Mouse (Mus musculus) midbrain, embryonic 13.5 days (tissue): ENCODE results near the gene Capn1. TPM values are rescaled to one million over a fixed set of nuclear protein-coding genes. Genes with fewer than 3 reads are reported as not detected.
"Not testable (repeated sequence)": the region's sequence is repeated elsewhere in the genome, so short reads cannot be mapped to it uniquely, and the experiment has no call there.

Experiments
- ATAC-seq: fragments of 200-750 bp; cut with Nextera tagmentation; 2 replicates; pipeline ENCODE4 v1.8.0; 2017; ENCODE audit warnings: mild to moderate bottlenecking, moderate TSS enrichment, moderate library complexity
- H3K27ac ChIP-seq: fragments of 300-500 bp; sonication (generic); 2 replicates; pipeline ENCODE4 v1.5.1; 2015; ENCODE audit warnings: inconsistent platforms, mild to moderate bottlenecking, moderate library complexity
- H3K27me3 ChIP-seq: fragments of 300-500 bp; sonication (generic); 2 replicates; pipeline ENCODE4 v1.6.1; 2015; ENCODE audit warnings: mild to moderate bottlenecking, inconsistent platforms
- H3K36me3 ChIP-seq: fragments of 300-500 bp; sonication (generic); 2 replicates; pipeline ENCODE4 v1.6.1; 2015; ENCODE audit warnings: mild to moderate bottlenecking, inconsistent platforms
- H3K4me1 ChIP-seq: fragments of 300-500 bp; sonication (generic); replicated peaks from 2 replicates; pipeline ENCODE4 v1.6.1; 2015; ENCODE audit warnings: inconsistent platforms
- H3K4me2 ChIP-seq: fragments of 300-500 bp; sonication (generic); replicated peaks from 2 replicates; pipeline ENCODE4 v1.6.1; 2015; ENCODE audit warnings: moderate library complexity, mild to moderate bottlenecking, inconsistent platforms
- H3K4me3 ChIP-seq: fragments of 300-500 bp; sonication (generic); replicated peaks from 2 replicates; pipeline ENCODE4 v1.5.1; 2015; ENCODE audit warnings: mild to moderate bottlenecking, inconsistent platforms
- H3K9ac ChIP-seq: fragments of 300-500 bp; sonication (generic); replicated peaks from 2 replicates; pipeline ENCODE4 v1.6.1; 2015; ENCODE audit warnings: mild to moderate bottlenecking, inconsistent platforms
- H3K9me3 ChIP-seq: fragments of 300-500 bp; sonication (generic); 2 replicates; pipeline ENCODE4 v1.6.1; 2016; ENCODE audit warnings: mild to moderate bottlenecking, inconsistent platforms
- WGBS: fragments of 180-500 bp; shearing (Covaris S2); methylation state at CpG from one replicate; pipeline ENCODE4 v1.1.7; 2015; 5-methylcytosine and 5-hydroxymethylcytosine counted together
- polyA plus RNA-seq: library from polyadenylated mRNA; unstranded; fragments of >200 nt; fragmentation: Nextera tagmentation; extraction: Ambion mirVana; gene quantifications from 2 replicates; pipeline ENCODE4 v1.2.1, GENCODE M21; 2015

Capn1 gene
- polyA plus RNA-seq, 1 experiment from 2014 or later = 2.3 TPM

DNA sequence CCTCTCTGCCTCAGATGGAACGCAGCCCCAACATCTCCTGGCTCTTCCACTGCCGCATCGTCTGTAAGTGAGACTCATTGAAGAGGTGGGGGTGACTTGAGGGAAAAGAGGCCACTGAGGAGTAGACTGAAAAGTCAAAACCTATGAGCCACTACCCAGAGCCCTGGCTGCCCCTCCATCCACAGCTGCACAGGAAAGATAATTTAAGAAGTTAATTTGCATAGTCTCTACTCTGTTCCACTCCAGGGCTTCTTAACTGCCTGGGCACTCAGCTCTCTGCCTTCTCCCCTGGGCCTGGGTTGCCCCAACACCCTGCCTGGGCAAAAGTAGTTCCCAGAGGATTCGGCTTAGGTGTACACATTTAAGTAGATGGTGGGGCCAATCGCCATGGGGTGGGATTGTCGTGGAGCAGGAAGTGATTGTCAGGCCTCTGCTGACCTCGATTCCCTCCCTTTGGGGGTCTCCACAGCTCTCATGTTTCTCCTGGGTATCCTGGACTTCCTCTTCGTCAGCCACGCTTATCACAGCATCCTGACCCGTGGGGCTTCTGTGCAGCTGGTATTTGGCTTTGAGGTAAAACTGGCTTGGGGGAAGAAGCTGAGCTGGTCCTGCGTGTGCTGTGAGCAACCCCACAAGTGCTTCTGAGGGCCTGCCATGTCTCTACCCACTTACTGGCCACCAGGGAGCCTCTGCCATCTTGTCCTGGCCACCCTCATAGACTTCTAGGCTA is 33.1 kb upstream of the Capn1 start:
- Histone ChIP-seq H3K4me2 (peak overlapping the region; percentile 100; the same call in 1 of the 2 replicates), H3K36me3 (peaks cover 58% of the 10 kb centered on the region), H3K9ac (0 out of 2 replicates have a peak overlapping the region, but pooled peaks have one; percentile 93), H3K4me1 (peaks cover 30% of the 10 kb centered on the region), H3K4me3 (peak overlapping the region; percentile 96; the same call in 1 of the 2 replicates), H3K27ac (no peak overlapping the region), H3K9me3 (no peaks in the 10 kb centered on the region), H3K27me3 (no peaks in the 10 kb centered on the region)
- WGBS = 94% methylated on average over 11 of the region's 11 CpGs
- ATAC-seq = no peak

DNA sequence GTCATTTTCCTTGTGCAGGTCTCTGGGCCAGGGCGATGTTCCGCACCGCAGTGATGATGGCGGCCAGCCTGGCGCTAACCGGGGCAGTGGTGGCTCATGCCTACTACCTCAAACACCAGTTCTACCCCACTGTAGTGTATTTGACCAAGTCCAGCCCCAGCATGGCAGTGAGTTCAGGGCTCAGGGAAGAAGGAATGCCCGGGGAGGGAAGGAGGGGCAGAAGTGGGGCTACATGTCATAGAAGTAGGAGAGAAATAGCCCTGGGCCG is 32.1 kb upstream of the Capn1 start:
- peak overlapping the region; percentile 93 for H3K9ac ChIP-seq
- H3K4me1 ChIP-seq = peaks cover 30% of the 10 kb centered on the region
- ATAC-seq = no peak
- H3K4me2 ChIP-seq = peak overlapping the region; percentile 100
- no peak overlapping the region; the same call in 1 of the 2 replicates for H3K27ac ChIP-seq
- peak overlapping the region; percentile 96 for H3K4me3 ChIP-seq
- no peaks in the 10 kb centered on the region for H3K9me3 ChIP-seq
- H3K36me3 ChIP-seq = peaks cover 48% of the 10 kb centered on the region
- H3K27me3 ChIP-seq = no peaks in the 10 kb centered on the region
- 90% methylated on average over 8 of the region's 8 CpGs for WGBS

DNA sequence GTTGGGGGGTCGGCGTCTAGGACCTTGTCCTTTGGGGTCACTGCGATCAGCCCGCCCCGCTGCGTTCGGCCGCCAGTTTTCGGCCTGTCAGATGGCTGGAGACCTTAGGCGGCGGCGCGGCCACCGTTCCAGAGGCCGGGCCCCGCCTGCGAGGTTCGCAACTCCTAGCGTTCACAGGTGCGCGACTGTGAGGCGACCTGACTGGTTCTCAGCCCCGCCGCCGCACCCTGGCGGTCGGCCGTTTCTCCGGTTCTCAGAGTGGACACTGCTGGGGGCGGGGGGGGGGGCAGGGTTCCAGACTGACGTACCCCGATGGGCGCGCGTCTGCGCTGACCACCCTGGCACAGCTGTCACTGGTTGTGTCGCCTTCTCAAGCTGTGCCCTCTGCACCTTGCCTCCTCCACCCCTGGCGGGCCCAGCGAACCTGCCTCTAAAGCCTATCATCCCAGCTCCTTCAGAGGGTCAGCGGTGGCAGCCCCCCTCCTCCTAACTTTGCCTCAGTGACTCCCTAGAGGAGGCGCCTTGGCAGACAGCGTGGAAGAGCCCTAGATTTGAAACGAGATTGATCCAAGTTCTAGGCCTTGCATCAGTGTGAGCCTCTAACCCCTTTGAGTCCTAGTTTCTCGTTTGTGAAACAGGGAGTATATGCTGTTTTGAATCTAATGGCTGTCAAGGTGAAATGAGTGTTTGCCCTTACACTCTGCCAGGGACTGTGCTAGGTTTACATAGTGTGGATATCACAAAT is 31.6 kb upstream of the Capn1 start:
- H3K4me2 ChIP-seq = peak overlapping the region; percentile 100
- ATAC-seq = peak; percentile 19
- peak overlapping the region; percentile 96 for H3K4me3 ChIP-seq
- peaks cover 30% of the 10 kb centered on the region for H3K4me1 ChIP-seq
- 2% methylated on average over 44 of the region's 44 CpGs for WGBS
- H3K27me3 ChIP-seq = no peaks in the 10 kb centered on the region
- peak overlapping the region; percentile 99 for H3K27ac ChIP-seq
- H3K36me3 ChIP-seq = peaks cover 43% of the 10 kb centered on the region
- no peaks in the 10 kb centered on the region for H3K9me3 ChIP-seq
- peak overlapping the region; percentile 93 for H3K9ac ChIP-seq

DNA sequence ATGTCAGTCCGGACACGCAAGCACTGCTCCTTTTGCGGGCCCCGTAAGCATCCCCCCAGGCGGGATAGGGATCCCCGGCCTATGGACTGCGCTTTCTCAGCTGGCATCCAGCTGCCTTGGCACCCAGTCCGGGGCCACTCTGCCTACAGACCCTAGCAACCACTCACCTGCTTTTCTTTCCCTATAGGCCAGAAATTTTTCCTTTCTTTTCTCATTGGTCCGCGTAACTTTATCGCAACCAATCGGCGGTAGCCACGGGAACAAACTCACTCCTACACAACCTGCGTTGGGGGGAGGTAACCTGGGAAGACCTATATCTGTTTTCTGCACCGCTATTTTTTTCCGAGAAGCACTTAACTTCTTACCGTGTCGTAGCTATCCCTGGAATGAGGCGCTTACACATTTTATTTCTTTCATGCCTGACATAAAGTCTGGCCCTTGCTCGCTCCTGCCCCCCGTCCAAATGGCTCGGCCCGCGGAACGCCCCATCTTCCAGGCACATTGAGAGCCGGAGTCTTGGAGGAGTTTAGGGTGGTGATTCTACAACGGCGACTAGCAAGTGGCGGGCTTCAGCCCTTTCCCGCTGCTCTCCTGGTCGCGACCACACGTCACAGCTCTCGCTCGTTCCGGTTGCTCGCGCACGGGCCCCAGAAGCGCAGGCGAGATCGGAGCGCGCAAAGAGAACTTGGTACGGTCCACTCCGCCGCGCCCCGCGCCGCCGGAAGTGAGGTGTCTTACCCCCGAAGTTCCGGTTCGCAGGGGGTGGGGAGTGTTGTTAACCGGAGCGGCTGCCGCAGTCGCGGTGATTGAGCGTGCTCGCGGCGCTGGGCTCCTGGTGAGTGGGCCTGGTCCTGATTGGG is 30.8 kb upstream of the Capn1 start, which contains the start of gene Syvn1:
TSS of gene Syvn1 (plus strand) at position 283 of the 860 bp plus-strand sequence.
- peak within 1 kb of the TSS; percentile 99 for H3K27ac ChIP-seq
- H3K9ac ChIP-seq = peak within 1 kb of the TSS; percentile 93

DNA sequence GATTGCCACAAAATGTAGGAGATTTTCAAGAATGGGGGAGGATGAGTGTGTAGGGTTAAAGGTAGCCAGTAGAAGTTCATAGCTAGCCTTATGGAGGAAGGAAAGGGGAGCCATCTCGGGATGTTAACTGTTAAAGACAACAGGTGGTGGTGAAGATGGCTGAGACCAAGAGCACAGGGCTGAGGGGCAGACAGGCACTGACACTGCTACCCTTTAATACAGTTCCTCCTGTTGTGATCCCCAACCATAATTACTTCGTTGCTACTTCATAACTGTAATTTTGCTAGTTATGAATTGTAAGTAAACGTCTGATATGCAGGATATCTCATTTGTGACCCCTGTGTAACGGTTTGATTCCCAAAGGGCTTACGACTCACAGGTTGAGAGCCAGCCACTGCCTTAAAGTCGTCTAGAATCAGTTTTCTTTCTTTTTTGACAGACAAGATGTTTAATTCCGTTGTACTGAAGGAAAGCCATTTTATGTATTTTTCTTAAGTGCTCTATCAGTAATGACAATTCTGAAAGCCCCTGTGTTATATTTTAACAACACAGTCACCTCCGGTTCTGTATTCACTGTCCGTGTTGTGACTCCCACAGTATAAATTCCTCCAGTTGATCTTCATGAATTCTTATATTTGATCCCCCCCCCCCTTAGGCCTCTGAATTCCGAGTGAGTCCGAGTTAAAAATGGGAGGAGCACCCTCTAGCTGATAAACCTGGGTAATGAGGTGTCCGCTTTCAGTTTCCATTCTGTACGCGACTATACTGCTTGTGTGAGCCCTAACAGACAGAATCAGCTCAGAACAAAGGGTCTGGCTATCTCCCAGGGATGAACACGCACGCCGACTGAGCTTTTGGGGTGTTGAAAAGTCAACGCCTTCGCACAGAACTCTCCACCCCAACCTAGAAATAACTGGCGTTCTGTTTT is 29.9 kb upstream of the Capn1 start:
- no peaks in the 10 kb centered on the region for H3K27me3 ChIP-seq
- H3K9me3 ChIP-seq = no peaks in the 10 kb centered on the region
- H3K9ac ChIP-seq = peak overlapping the region; percentile 75
- peak; percentile 60 for ATAC-seq
- 23% methylated on average over 20 of the region's 20 CpGs for WGBS
- H3K27ac ChIP-seq = peak overlapping the region; percentile 99
- peak overlapping the region; percentile 96 for H3K4me3 ChIP-seq
- H3K4me2 ChIP-seq = peak overlapping the region; percentile 100
- H3K36me3 ChIP-seq = peaks cover 26% of the 10 kb centered on the region
- peaks cover 32% of the 10 kb centered on the region for H3K4me1 ChIP-seq

More for the DNA sequence above, 30.8 kb upstream of the Capn1 start, which contains the start of gene Syvn1:
- peaks cover 34% of the 10 kb centered on the region for H3K36me3 ChIP-seq
- WGBS = under 1% methylated on average over 65 of the region's 65 CpGs
- no peaks in the 10 kb centered on the region for H3K27me3 ChIP-seq
- peak within 1 kb of the TSS; percentile 96 for H3K4me3 ChIP-seq
- H3K9me3 ChIP-seq = no peaks in the 10 kb centered on the region
- peaks cover 32% of the 10 kb centered on the region for H3K4me1 ChIP-seq
- ATAC-seq = peak; percentile 93
- peak within 1 kb of the TSS; percentile 100 for H3K4me2 ChIP-seq

DNA sequence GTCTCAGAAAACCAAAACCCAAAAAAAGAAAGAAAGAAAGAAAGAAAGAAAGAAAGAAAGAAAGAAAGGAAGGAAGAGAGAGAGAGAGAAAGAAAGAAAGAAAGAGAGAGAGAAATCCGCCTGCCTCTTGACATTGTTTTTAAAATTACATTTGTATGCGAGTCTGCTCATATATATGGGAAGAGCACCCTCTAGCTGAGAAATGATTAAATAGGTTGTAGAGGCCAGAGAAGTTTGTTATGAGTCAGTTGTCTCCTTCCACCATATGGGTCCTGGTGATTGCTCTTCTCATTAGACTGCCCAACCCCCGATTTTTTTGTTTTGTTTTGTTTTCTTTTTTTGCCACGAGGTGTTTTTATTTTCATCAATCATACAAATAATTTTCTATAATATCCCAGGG is 28.4 kb upstream of the Capn1 start:
- H3K4me3 ChIP-seq, H3K27me3 ChIP-seq, H3K9me3 ChIP-seq, H3K4me2 ChIP-seq, H3K27ac ChIP-seq, ATAC-seq, H3K9ac ChIP-seq: not testable (repeated sequence)
- 74% methylated on average over 4 of the region's 4 CpGs for WGBS
- Histone ChIP-seq H3K36me3 (peaks cover 10% of the 10 kb centered on the region), H3K4me1 (peaks cover 30% of the 10 kb centered on the region)

DNA sequence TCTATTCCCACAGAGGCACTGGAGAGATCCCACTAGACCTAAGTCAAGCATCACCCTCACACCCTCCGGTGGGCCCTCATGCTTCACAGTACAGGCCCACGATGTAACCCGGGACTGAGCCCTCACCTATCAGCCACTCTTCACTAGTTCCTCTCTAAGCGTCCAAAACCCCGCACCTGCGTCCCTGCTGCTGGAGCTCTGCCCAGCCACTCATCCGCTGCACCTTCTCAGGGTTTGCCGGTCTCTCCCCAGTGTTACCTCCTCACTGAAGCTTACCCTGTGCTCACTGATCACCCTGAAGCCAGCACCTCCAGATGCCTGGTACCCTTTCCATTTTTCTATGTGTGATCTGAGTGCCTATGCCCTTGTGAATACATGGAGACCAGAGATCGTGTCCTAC is 26.6 kb upstream of the Capn1 start:
- Histone ChIP-seq H3K9me3 (no peaks in the 10 kb centered on the region), H3K36me3 (no peaks in the 10 kb centered on the region), H3K4me3 (no peak overlapping the region), H3K4me2 (no peak overlapping the region), H3K27ac (no peak overlapping the region), H3K4me1 (peaks cover 12% of the 10 kb centered on the region), H3K9ac (no peak overlapping the region), H3K27me3 (no peaks in the 10 kb centered on the region)
- no peak for ATAC-seq
- 82% methylated on average over 9 of the region's 9 CpGs for WGBS

DNA sequence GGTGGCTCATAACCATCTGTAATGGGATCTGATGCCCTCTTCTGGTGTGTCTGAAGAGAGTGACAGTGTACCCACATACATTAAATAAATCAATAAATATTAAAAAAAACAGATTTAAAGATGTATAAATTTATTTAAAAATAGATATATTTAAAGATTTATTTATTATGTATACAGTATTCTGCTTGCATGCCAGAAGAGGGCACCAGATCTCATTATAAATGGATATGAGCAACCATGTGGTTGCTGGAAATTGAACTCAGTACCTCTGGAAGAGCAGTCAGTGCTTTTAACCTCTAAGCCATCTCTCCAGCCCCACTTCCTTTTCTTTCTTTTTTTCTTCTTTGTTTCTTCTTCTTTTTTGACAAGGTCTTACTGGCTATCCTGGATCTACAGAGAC is 24.3 kb upstream of the Capn1 start:
- H3K9ac ChIP-seq = no peak overlapping the region
- no peak overlapping the region for H3K4me2 ChIP-seq
- no peaks in the 10 kb centered on the region for H3K36me3 ChIP-seq
- no peaks in the 10 kb centered on the region for H3K27me3 ChIP-seq
- ATAC-seq = no peak
- H3K27ac ChIP-seq = no peak overlapping the region
- H3K4me1 ChIP-seq = peaks cover 4% of the 10 kb centered on the region
- H3K9me3 ChIP-seq = no peaks in the 10 kb centered on the region
- H3K4me3 ChIP-seq = no peak overlapping the region

DNA sequence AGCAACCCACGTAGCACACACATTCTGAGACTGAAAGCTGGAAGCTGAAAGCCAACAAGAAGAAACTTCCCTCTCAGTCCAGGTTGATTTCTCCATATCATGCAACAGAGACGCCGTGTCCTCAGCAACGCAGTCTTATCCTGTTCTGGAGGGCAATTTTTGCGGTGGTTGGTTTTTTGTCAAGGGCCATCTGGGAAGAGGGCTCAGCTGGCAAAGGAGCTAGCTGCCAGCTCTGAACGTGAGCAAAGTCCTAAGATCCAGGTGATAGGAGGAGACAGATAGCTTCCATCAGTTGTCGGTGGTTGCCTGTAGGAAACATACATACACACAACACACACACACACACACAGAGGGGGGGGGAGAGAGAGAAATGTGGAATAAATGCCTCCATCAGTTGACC is 22.6 kb upstream of the Capn1 start:
- H3K9me3 ChIP-seq = no peaks in the 10 kb centered on the region
- H3K27me3 ChIP-seq = no peaks in the 10 kb centered on the region
- no peak overlapping the region for H3K27ac ChIP-seq
- no peak for ATAC-seq
- peaks cover 2% of the 10 kb centered on the region; the same call in 1 of the 2 replicates for H3K4me1 ChIP-seq
- no peak overlapping the region for H3K4me2 ChIP-seq
- 87% methylated on average over 7 of the region's 7 CpGs for WGBS
- no peak overlapping the region for H3K9ac ChIP-seq
- no peaks in the 10 kb centered on the region for H3K36me3 ChIP-seq
- H3K4me3 ChIP-seq = no peak overlapping the region

DNA sequence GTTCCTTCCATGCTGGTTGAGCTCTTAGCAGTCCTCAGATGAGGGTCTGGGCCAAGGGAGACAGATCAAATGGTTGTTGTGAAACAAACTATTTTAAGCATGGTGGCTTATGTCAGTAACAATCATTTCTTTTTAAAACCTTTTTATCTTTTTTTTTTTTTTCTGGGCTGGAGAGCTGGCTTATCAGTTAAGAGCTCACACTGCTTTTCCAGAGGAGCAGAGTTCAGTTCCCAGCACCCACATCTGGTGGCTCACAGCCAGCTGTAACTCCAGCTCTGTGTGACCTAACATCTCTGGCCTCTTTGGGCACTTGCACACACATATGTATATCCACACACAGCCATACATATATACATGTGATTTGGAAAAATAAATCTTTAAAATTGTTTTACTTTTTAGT is 22.0 kb upstream of the Capn1 start:
- Histone ChIP-seq H3K36me3 (no peaks in the 10 kb centered on the region), H3K27me3 (no peaks in the 10 kb centered on the region), H3K9me3 (no peaks in the 10 kb centered on the region), H3K4me1 (peaks cover 2% of the 10 kb centered on the region; the same call in 1 of the 2 replicates), H3K4me3 (no peak overlapping the region), H3K27ac (no peak overlapping the region), H3K9ac (no peak overlapping the region), H3K4me2 (no peak overlapping the region)
- no peak for ATAC-seq

DNA sequence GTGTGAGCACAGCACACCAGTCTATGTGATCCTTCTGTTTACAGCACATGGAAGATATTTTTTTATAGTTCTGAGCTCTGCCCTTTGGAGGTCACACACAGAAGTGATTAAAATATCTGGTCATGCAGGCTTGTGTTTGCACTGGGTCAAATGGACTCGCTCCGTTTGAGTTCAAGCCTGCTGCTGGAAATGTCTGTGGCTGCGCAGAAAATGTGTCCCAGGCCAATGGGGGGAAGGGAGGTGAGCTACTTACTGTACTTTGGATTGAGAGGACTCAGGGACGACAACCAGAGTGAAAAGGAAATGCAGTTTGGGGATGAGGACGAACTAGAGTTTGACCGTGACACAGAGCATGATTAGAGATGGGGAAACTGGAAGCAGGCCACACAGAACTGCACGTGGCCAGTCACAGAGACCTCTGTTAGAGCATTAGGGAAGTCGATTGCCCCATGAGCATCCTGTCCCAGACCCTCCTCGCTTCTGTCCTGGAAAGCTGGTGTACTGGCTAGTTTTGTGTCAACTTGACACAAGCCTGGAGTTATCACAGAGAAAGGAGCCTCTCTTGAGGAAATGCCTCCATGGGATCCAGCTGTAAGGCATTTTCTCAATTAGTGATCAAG is 20.4 kb upstream of the Capn1 start:
- ATAC-seq = no peak
- Histone ChIP-seq H3K4me3 (no peak overlapping the region), H3K4me1 (no peaks in the 10 kb centered on the region), H3K27ac (no peak overlapping the region), H3K27me3 (no peaks in the 10 kb centered on the region), H3K9ac (no peak overlapping the region), H3K9me3 (no peaks in the 10 kb centered on the region), H3K36me3 (no peaks in the 10 kb centered on the region), H3K4me2 (no peak overlapping the region)
- 83% methylated on average over 9 of the region's 9 CpGs for WGBS
